Comparison of ENCODE assay signal across 20 mouse cellular contexts in the genomic region with DNA sequence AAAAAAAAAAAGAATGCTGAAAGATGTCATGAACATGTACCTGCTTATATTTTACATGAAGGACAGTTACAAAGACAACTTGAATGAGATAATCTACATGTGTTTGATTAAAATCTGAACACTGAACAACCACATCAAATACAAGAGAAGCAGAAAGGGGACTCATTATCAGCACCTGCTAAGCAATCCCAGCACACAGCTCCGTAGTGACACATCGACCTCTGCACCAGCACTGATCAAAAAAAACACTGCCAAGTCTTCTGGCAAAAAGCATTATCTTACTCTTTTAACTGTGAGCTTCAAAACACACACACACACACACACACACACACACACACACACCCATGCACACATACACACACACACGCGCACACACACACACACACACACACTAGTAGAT. TPM values are rescaled to one million over a fixed set of nuclear protein-coding genes. Genes with fewer than 3 reads are reported as not detected.
A peak's percentile ranks its signal among the peaks of the same experiment; 100 is the strongest.
DNase-seq lines count a peak whose midpoint lies in the region; ATAC-seq and TF ChIP-seq lines count a peak whose summit lies in the region.
"Had no signal": no experiment of that assay in that cellular context is flagged by ENCODE, and none has a peak within 500 bp of the region (broad histone marks: within the 10 kb centered on the region; RNA-seq: fewer than 3 reads in every experiment).

No protein-coding gene starts in this region.

- peaks cover 18% of the 10 kb centered on the region for H3K4me1 ChIP-seq in heart, embryonic 15.5 days (replicated peaks)
- peaks cover 12% of the 10 kb centered on the region for H3K4me1 ChIP-seq in liver, adult 2 months (ENCODE audit: control insufficient read depth, insufficient read depth, low read length)
- H3K4me1 ChIP-seq in liver, embryonic 12.5 days = no peaks in the 10 kb centered on the region
- H3K4me1 ChIP-seq in midbrain, postnatal 0 days (ENCODE audit: insufficient read depth, low read length) = no peaks in the 10 kb centered on the region
- H3K4me1 ChIP-seq: embryonic facial prominence, embryonic 10.5 days; forebrain, embryonic 13.5 days had no signal

- no peak overlapping the region for H3K4me2 ChIP-seq in heart, embryonic 15.5 days
- no peak overlapping the region for H3K4me2 ChIP-seq in liver, embryonic 12.5 days
- no peak overlapping the region for H3K4me2 ChIP-seq in midbrain, postnatal 0 days (ENCODE audit: low read depth, low read length, poor library complexity, severe bottlenecking)
- H3K4me2 ChIP-seq: forebrain, embryonic 13.5 days; hindbrain, embryonic 14.5 days had no signal

- DNase-seq in heart, adult 18-20 months = no peak
- DNase-seq in liver, adult 2 months (ENCODE audit: extremely low read depth, low read depth, low spot score) = peak; percentile 75
- no peak for DNase-seq in midbrain, postnatal 0 days (ENCODE audit: low spot score)
- no peak for DNase-seq in urinary bladder, postnatal 10 days (ENCODE audit: low spot score)
- DNase-seq: adrenal gland, adult 2 months; adrenal gland, postnatal 25 days; cerebellum, adult 2 months; cerebellum, postnatal 10 days; forebrain, postnatal 0 days; gastrocnemius, postnatal 25 days had no signal

- TF ChIP-seq POLR2A in liver, adult 2 months (IDR thresholded peaks at IDR 0.05; ENCODE audit: extremely low read depth, insufficient read depth, low read length) = no peak

- H3K27me3 ChIP-seq in heart, embryonic 15.5 days = no peaks in the 10 kb centered on the region
- H3K27me3 ChIP-seq in liver, adult 2 months (ENCODE audit: control insufficient read depth, insufficient read depth, low read length) = no peaks in the 10 kb centered on the region
- no peaks in the 10 kb centered on the region for H3K27me3 ChIP-seq in liver, embryonic 12.5 days (replicated peaks)
- no peaks in the 10 kb centered on the region for H3K27me3 ChIP-seq in midbrain, postnatal 0 days (ENCODE audit: insufficient read depth, low read length)
- H3K27me3 ChIP-seq: CH12.LX; forebrain, embryonic 13.5 days; Patski had no signal

- H3K9ac ChIP-seq in heart, embryonic 15.5 days = no peak overlapping the region
- no peak overlapping the region for H3K9ac ChIP-seq in liver, adult 2 months (ENCODE audit: low read depth, low read length)
- H3K9ac ChIP-seq in liver, embryonic 12.5 days = no peak overlapping the region
- H3K9ac ChIP-seq in midbrain, postnatal 0 days (replicated peaks; ENCODE audit: low read length, poor library complexity, severe bottlenecking) = no peak overlapping the region
- H3K9ac ChIP-seq: forebrain, embryonic 13.5 days; forebrain, postnatal 0 days; hindbrain, embryonic 14.5 days had no signal

- H3K4me3 ChIP-seq in heart, embryonic 15.5 days = no peak overlapping the region
- no peak overlapping the region for H3K4me3 ChIP-seq in liver, adult 2 months (ENCODE audit: insufficient read depth, low read depth, low read length)
- H3K4me3 ChIP-seq in liver, embryonic 12.5 days = no peak overlapping the region
- H3K4me3 ChIP-seq in midbrain, postnatal 0 days (ENCODE audit: low read depth, low read length) = no peak overlapping the region
- H3K4me3 ChIP-seq: embryonic facial prominence, embryonic 10.5 days; forebrain, embryonic 13.5 days had no signal

- H3K9me3 ChIP-seq in heart, embryonic 15.5 days (replicated peaks) = no peaks in the 10 kb centered on the region
- H3K9me3 ChIP-seq in liver, embryonic 12.5 days (replicated peaks) = no peaks in the 10 kb centered on the region
- H3K9me3 ChIP-seq in midbrain, postnatal 0 days (ENCODE audit: low read length) = no peaks in the 10 kb centered on the region
- H3K9me3 ChIP-seq: embryonic facial prominence, embryonic 10.5 days; forebrain, embryonic 13.5 days had no signal

- no peaks in the 10 kb centered on the region for H3K79me2 ChIP-seq in liver, adult 2 months (ENCODE audit: control insufficient read depth, insufficient read depth, low read length)

- WGBS in heart, embryonic 15.5 days = 63% methylated on average over 4 of the region's 4 CpGs
- whole genome bisulfite sequencing in liver, adult 2 months = 31% methylated on average over 4 of the region's 4 CpGs
- WGBS in liver, embryonic 12.5 days (ENCODE audit: insufficient replicate concordance) = 70% methylated on average over 4 of the region's 4 CpGs
- WGBS in midbrain, postnatal 0 days = 69% methylated on average over 4 of the region's 4 CpGs

- H3K27ac ChIP-seq in heart, embryonic 15.5 days = peak overlapping the region; percentile 84
- H3K27ac ChIP-seq in liver, adult 2 months (replicated peaks; ENCODE audit: insufficient read depth, low read depth, low read length) = peak overlapping the region; percentile 65
- H3K27ac ChIP-seq in liver, embryonic 12.5 days = no peak overlapping the region
- H3K27ac ChIP-seq in midbrain, postnatal 0 days (ENCODE audit: low read depth, low read length) = no peak overlapping the region
- H3K27ac ChIP-seq: embryonic facial prominence, embryonic 10.5 days; forebrain, embryonic 13.5 days; hindbrain, embryonic 14.5 days had no signal

- no peak for TF ChIP-seq CTCF in liver, adult 2 months (IDR thresholded peaks at IDR 0.05; ENCODE audit: low read depth, low read length)
- no peak for TF ChIP-seq CTCF in midbrain, postnatal 0 days (IDR thresholded peaks at IDR 0.05)

- peaks cover 24% of the 10 kb centered on the region for H3K36me3 ChIP-seq in heart, embryonic 15.5 days
- H3K36me3 ChIP-seq in liver, adult 2 months (ENCODE audit: control insufficient read depth, insufficient read depth, low read length) = peaks cover 6% of the 10 kb centered on the region
- peaks cover 45% of the 10 kb centered on the region for H3K36me3 ChIP-seq in liver, embryonic 12.5 days
- peaks cover 21% of the 10 kb centered on the region for H3K36me3 ChIP-seq in midbrain, postnatal 0 days (ENCODE audit: insufficient read depth, low read length)

- ATAC-seq in heart, embryonic 15.5 days (replicated peaks; ENCODE audit: insufficient number of reproducible peaks, insufficient read depth, low FRiP score, low read depth) = no peak
- no peak for ATAC-seq in liver, embryonic 12.5 days
- peak; percentile 47 for ATAC-seq in CD4-positive, CD25-positive, alpha-beta regulatory T cell, adult 4 months
- ATAC-seq in inflammation-experienced regulatory T-cells, adult 6 months = peak; percentile 64
- no peak for ATAC-seq in midbrain, postnatal 0 days (ENCODE audit: low FRiP score)
- ATAC-seq: forebrain, embryonic 13.5 days; forebrain, postnatal 0 days; intestine, embryonic 16.5 days; Patski had no signal

RNA-seq across cellular contexts. Expression of gene Csrp2, which starts 32.2 kb away (rescaled TPM):
- 386 and 434 TPM in 2 replicates for polyA plus RNA-seq in heart, embryonic 15.5 days (2015; fragmentation: Nextera tagmentation; extraction: Ambion mirVana)
- 10 to 100 TPM; 28.4 to 32.3 TPM for total RNA-seq in heart, adult 18-20 months (2021)
- total RNA-seq in liver, adult 2 months (2014; rRNA removed) = 73.6 and 76.8 TPM in 2 replicates
- polyA plus RNA-seq in liver, adult 2 months (2012; rRNA removed) = 26.0 and 30.1 TPM in 2 replicates
- 26.2 and 27.5 TPM in 2 replicates for polyA plus RNA-seq in liver, embryonic 12.5 days (2016; fragmentation: Nextera tagmentation; extraction: Ambion mirVana)
- 1 to 10 TPM; 3.1 to 7.4 TPM for polyA plus RNA-seq in CD4-positive, CD25-positive, alpha-beta regulatory T cell, adult 4 months (2017; shearing (Covaris generic))
- 1 to 10 TPM; 1.4 to 4.7 (median 2.2) TPM for polyA plus RNA-seq in inflammation-experienced regulatory T-cells, adult 6 months (2017; shearing (Covaris generic))
- 43.1 and 62.1 TPM in 2 replicates for total RNA-seq in midbrain, postnatal 0 days (2014; rRNA removed)
- 77.0 and 80.1 TPM in 2 replicates for polyA plus RNA-seq in midbrain, postnatal 0 days (2015; fragmentation: Nextera tagmentation; extraction: Ambion mirVana)

RNA-seq across cellular contexts. Expression of gene Zdhhc17, which starts 58.2 kb away (rescaled TPM):
- polyA plus RNA-seq in heart, embryonic 15.5 days (2015; fragmentation: Nextera tagmentation; extraction: Ambion mirVana) = 15.1 and 17.7 TPM in 2 replicates
- 10 to 100 TPM; 18.1 to 23.1 TPM for total RNA-seq in heart, adult 18-20 months (2021)
- 17.7 and 20.0 TPM in 2 replicates for total RNA-seq in liver, adult 2 months (2014; rRNA removed)
- 4.1 and 6.3 TPM in 2 replicates for polyA plus RNA-seq in liver, adult 2 months (2012; rRNA removed)
- 7.7 and 9.1 TPM in 2 replicates for polyA plus RNA-seq in liver, embryonic 12.5 days (2016; fragmentation: Nextera tagmentation; extraction: Ambion mirVana)
- polyA plus RNA-seq in CD4-positive, CD25-positive, alpha-beta regulatory T cell, adult 4 months (2017; shearing (Covaris generic)) = 10 to 100 TPM; 19.7 to 22.7 TPM
- polyA plus RNA-seq in inflammation-experienced regulatory T-cells, adult 6 months (2017; shearing (Covaris generic)) = 10 to 100 TPM; 12.5 to 23.8 (median 19.7) TPM
- total RNA-seq in midbrain, postnatal 0 days (2014; rRNA removed) = 60.9 and 63.0 TPM in 2 replicates
- polyA plus RNA-seq in midbrain, postnatal 0 days (2015; fragmentation: Nextera tagmentation; extraction: Ambion mirVana) = 44.4 and 44.8 TPM in 2 replicates

Comparison
In these comparisons a context has a peak if more than half of its experiments do, and no peak if none do; other contexts are left out.
1. H3K27ac ChIP-seq: peak in heart, embryonic 15.5 days (single experiment) and liver, adult 2 months (single experiment); none in liver, embryonic 12.5 days (single experiment) and midbrain, postnatal 0 days (single experiment).
2. ATAC-seq: peak in CD4-positive, CD25-positive, alpha-beta regulatory T cell, adult 4 months (single experiment) and inflammation-experienced regulatory T-cells, adult 6 months (single experiment); none in heart, embryonic 15.5 days (single experiment), liver, embryonic 12.5 days (single experiment) and midbrain, postnatal 0 days (single experiment).